ENCODE assay signal across 16 mouse cellular contexts in the genomic region with DNA sequence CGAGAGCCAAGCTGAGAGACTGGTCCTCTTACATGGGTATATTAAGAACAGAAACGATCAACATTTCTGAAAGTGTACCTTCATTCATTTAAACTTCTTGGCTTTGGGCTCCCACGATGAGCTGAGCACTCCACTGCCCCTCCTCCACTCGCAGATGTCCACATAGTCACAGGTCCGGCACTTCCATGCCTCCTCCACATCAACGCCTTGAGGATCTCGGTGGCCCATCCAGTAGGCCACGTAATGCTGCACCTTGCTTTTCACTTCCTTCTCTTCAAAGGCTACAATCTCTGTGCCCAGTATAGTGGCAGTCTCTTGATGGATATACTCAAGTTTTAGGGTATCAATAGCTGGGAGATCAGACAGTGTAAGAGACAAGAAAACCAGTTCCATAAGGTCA.
"Had no signal": no experiment of that assay in that cellular context is flagged by ENCODE, and none has a peak within 500 bp of the region (broad histone marks: within the 10 kb centered on the region; RNA-seq: fewer than 3 reads in every experiment).

No protein-coding gene starts in this region.

- H3K9ac ChIP-seq: neural tube, embryonic 13.5 days; neural tube, embryonic 15.5 days; stomach, embryonic 15.5 days had no signal

- H3K4me3 ChIP-seq: neural tube, embryonic 13.5 days; neural tube, embryonic 15.5 days; stomach, embryonic 15.5 days had no signal

- H3K27me3 ChIP-seq: neural tube, embryonic 13.5 days; neural tube, embryonic 15.5 days; stomach, embryonic 15.5 days had no signal

- H3K4me2 ChIP-seq: neural tube, embryonic 13.5 days; neural tube, embryonic 15.5 days; stomach, embryonic 15.5 days had no signal

- DNase-seq: retina, postnatal 1 day; right cerebral cortex, adult 18-20 months; right cerebral cortex, postnatal 14 days; right cerebral cortex, postnatal 25 days; right cerebral cortex, postnatal 4 days; spleen, adult 18-20 months; thymus, adult 18-20 months; thymus, adult 2 months; thymus, postnatal 14 days; thymus, postnatal 25 days; thymus, postnatal 36 days; thymus, postnatal 4 days had no signal

- H3K9me3 ChIP-seq: stomach, embryonic 15.5 days had no signal

- H3K27ac ChIP-seq: neural tube, embryonic 13.5 days; neural tube, embryonic 15.5 days; stomach, embryonic 15.5 days; stomach, postnatal 0 days had no signal
